Mouse (Mus musculus): ENCODE results near the gene Celf2. TPM values are rescaled to one million over a fixed set of nuclear protein-coding genes. Genes with fewer than 3 reads are reported as not detected.

Celf2 gene
- total RNA-seq, 2 experiments from 2014 or later = 67.6 to 79.3 TPM

DNA sequence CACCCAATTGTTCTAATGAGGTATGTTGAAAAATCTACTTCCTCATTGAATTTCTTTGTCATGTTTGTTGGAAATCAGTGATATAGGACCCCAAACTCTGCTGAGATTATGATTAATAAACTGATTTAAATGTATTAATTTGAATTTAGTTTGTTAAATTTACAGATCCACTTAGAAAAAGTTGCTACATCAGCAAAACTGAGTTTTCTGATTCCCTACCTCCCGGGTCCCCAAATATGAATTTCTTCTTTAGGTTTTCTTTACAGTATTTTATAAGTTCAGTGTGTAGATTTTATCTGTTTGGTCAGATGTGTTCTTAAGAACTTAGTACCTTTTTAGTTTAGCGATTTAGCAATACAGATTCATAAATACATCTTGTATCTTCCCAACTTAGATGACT, 533.1 kb downstream of the Celf2 start:
- no peak overlapping the region for H3K27ac ChIP-seq
- TF ChIP-seq CTCF (IDR thresholded peaks at IDR 0.05) = no peak
- no peak for DNase-seq
- intact Hi-C loops (cut with DNase I) = no loop called here
- H3K4me3 ChIP-seq = no peak overlapping the region

DNA sequence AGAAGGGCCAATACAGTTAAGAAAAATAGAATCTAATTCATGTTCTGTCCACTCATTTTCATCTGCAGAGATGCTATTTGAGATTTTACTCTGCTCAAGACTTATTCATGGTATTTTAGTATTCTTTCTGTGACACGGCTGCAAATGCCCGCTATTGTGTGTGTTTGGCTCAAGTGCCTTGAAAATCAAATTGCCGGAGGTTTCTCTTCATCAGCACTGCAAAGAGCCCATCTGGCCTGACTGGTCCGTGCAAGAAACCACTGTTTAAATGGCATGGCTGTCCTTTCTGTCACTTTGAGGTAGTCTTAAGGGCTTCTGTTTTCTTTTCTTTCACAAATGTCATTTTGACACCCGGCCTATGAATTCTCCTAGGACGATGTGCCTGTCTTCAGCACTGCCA, 540.1 kb downstream of the Celf2 start:
- TF ChIP-seq CTCF (IDR thresholded peaks at IDR 0.05) = no peak
- H3K27ac ChIP-seq = no peak overlapping the region
- intact Hi-C loops (cut with DNase I) = no loop called here
- no peak overlapping the region for H3K4me3 ChIP-seq
- no peak for DNase-seq

- intact Hi-C loops (cut with DNase I) = no loop called here
- DNase-seq = no peak
- Histone ChIP-seq H3K4me3 (no peak overlapping the region), H3K27ac (no peak overlapping the region)
- no peak for TF ChIP-seq CTCF (IDR thresholded peaks at IDR 0.05)
These were observed 544.1 kb downstream of the Celf2 start for GRCm38 (mm10) chr2:6965243-6965642.

- no peak for TF ChIP-seq CTCF (IDR thresholded peaks at IDR 0.05)
- peak; percentile 34 for DNase-seq
- intact Hi-C loops (cut with DNase I) = loop anchor here (5.0 kb wide), 1 partner anchor 38 kb away; no protein-coding TSS in a partner anchor
- H3K4me3 ChIP-seq = no peak overlapping the region
- peak overlapping the region; percentile 60 for H3K27ac ChIP-seq
These were observed 558.7 kb downstream of the Celf2 start for GRCm38 (mm10) chr2:6950702-6951101.

DNA sequence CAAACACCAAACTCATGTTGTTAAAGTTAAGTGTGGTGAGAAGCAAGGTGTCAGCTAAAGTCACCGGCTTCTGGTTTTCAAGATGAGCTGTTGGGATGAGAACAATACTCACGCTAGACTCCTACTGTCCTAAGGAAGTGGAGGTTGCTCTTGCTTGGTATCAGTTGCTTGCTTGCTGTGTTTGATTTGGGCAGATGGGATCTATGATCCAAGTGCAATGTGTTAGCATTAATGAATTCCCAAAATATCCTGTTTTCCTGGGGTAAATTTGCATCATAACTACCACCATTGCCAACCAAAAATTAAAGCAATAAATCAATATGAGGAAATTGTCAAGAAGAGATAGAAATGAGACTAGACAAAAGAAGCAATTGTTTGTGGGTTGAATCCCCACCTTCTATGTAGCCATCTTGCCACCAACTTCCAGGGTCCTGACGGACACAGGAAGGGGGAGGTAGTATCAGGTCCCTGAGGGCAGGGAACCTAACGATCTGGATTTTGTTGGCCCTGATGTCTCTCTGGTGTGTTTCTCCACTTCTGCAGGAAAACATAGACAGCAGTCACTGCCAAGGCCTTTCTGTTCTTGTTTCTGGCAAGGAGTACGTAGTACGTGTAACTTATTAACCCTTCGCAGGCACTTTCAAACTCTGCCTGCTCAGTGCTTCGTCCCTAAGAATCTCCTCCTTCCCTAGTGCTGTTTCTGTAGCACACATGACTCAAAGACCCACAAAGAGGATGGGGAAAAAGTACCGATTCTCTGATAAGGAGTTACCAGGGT, 563.5 kb downstream of the Celf2 start:
- no peak for TF ChIP-seq CTCF (IDR thresholded peaks at IDR 0.05)
- Histone ChIP-seq H3K4me3 (no peak overlapping the region), H3K27ac (peak overlapping the region; percentile 25; the same call in 1 of the 2 replicates)
- peak; percentile 32 for DNase-seq
- intact Hi-C loops (cut with DNase I) = no loop called here

- no peak for DNase-seq
- intact Hi-C loops (cut with DNase I) = no loop called here
- Histone ChIP-seq H3K4me3 (no peak overlapping the region), H3K27ac (no peak overlapping the region)
- no peak for TF ChIP-seq CTCF (IDR thresholded peaks at IDR 0.05)
These were observed 565.7 kb downstream of the Celf2 start for GRCm38 (mm10) chr2:6943651-6944050.

GRCm38 (mm10) chr2:6942635-6943390, 566.5 kb downstream of the Celf2 start:
- intact Hi-C loops (cut with DNase I) = no loop called here
- Histone ChIP-seq H3K27ac (no peak overlapping the region), H3K4me3 (no peak overlapping the region)
- no peak for TF ChIP-seq CTCF (IDR thresholded peaks at IDR 0.05)
- DNase-seq = no peak

GRCm38 (mm10) chr2:6939143-6939542, 570.2 kb downstream of the Celf2 start:
- intact Hi-C loops (cut with DNase I) = no loop called here

DNA sequence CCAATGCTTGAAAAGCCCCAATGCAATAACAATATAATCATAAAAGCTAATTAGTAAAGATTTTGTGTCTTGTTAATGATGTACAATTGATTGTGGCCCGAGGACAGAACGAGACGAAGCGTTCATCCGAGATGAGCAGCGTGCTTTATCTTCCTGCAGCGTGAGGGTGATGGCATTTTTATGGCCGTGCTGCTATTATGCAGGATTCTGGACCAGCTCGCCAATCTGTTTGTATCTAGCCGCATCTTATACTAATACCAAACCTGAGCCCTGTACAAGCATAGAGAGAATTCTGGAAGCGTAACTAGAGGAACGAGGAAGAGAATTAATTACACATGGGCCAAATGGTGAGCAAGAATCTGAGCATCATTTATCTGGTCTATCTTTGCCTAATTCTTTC, 576.2 kb downstream of the Celf2 start:
- Histone ChIP-seq H3K27ac (no peak overlapping the region), H3K4me3 (no peak overlapping the region)
- TF ChIP-seq CTCF (IDR thresholded peaks at IDR 0.05) = no peak
- intact Hi-C loops (cut with DNase I) = no loop called here
- no peak for DNase-seq

More at GRCm38 (mm10) chr2:6939143-6939542, 570.2 kb downstream of the Celf2 start:
- H3K27ac ChIP-seq = no peak overlapping the region
- TF ChIP-seq CTCF (IDR thresholded peaks at IDR 0.05) = no peak
- no peak for DNase-seq
- no peak overlapping the region for H3K4me3 ChIP-seq

- intact Hi-C loops (cut with DNase I) = no loop called here
These were observed 581.5 kb downstream of the Celf2 start for GRCm38 (mm10) chr2:6927693-6928360.

DNA sequence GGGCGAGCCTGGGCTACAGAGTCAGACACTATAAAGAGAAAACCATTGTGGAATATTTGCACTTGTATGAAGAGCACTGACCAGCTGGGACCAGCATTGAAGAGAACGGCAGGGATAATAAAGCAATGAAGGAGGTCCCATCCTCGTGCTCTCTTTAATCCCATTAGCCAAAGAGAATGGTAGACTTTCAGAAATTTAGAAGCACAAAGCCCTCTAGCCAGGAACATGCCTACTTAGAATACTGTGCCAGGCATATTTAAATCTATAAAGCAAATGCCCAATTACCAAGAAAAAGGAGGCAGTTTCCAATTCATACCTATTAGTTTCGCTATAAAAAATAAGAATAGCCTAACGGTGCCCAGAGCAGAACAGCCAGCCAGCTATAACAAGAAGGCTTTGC, 583.9 kb downstream of the Celf2 start:
- DNase-seq = no peak
- H3K4me3 ChIP-seq = no peak overlapping the region
- TF ChIP-seq CTCF (IDR thresholded peaks at IDR 0.05) = no peak
- H3K27ac ChIP-seq = no peak overlapping the region
- intact Hi-C loops (cut with DNase I) = no loop called here

More at GRCm38 (mm10) chr2:6927693-6928360, 581.5 kb downstream of the Celf2 start:
- Histone ChIP-seq H3K27ac (no peak overlapping the region), H3K4me3 (no peak overlapping the region)
- no peak for TF ChIP-seq CTCF (IDR thresholded peaks at IDR 0.05)
- DNase-seq = no peak

GRCm38 (mm10) chr2:6923738-6924474, 585.5 kb downstream of the Celf2 start:
- no peak overlapping the region for H3K4me3 ChIP-seq
- intact Hi-C loops (cut with DNase I) = no loop called here
- no peak overlapping the region for H3K27ac ChIP-seq
- no peak for DNase-seq
- TF ChIP-seq CTCF (IDR thresholded peaks at IDR 0.05) = no peak
